Mouse (Mus musculus): Measurements from ENCODE around the gene Fcgrt. TPM values are rescaled to one million over a fixed set of nuclear protein-coding genes. Genes with fewer than 3 reads are reported as not detected.
A peak's percentile ranks its signal among the peaks of the same experiment; 100 is the strongest.

Gene Fcgrt
- total RNA-seq, 2 experiments from 2014 or later = 66.1 to 71.7 TPM

GRCm38 (mm10) chr7:45048923-45049657 lies 54.6 kb downstream of the Fcgrt start:
- intact Hi-C loops (cut with DNase I) = no loop called here
- no peak for DNase-seq (ENCODE audit: low spot score)

- DNase-seq (ENCODE audit: low spot score) = no peak
- intact Hi-C loops (cut with DNase I) = no loop called here
These were observed 55.4 kb downstream of the Fcgrt start for GRCm38 (mm10) chr7:45048001-45048890.

- DNase-seq (ENCODE audit: low spot score) = no peak
- intact Hi-C loops (cut with DNase I) = loop anchor here (2.0 kb wide), 1 partner anchor 21 kb away; no protein-coding TSS in a partner anchor
These were observed 56.2 kb downstream of the Fcgrt start for GRCm38 (mm10) chr7:45047491-45047890.

- intact Hi-C loops (cut with DNase I) = loop anchor here (2.0 kb wide), 1 partner anchor 20 kb away; no protein-coding TSS in a partner anchor
- DNase-seq (ENCODE audit: low spot score) = no peak
These were observed 56.7 kb downstream of the Fcgrt start for GRCm38 (mm10) chr7:45046853-45047350.

- DNase-seq (ENCODE audit: low spot score) = no peak
- intact Hi-C loops (cut with DNase I) = loop anchor here (2.0 kb wide), 1 partner anchor 19 kb away; no protein-coding TSS in a partner anchor
These were observed 57.9 kb downstream of the Fcgrt start for GRCm38 (mm10) chr7:45045741-45046140.

- no peak for DNase-seq (ENCODE audit: low spot score)
- intact Hi-C loops (cut with DNase I) = no loop called here
These were observed 60.3 kb downstream of the Fcgrt start for GRCm38 (mm10) chr7:45043307-45043706.

Small RNA genes lying within 50 kb of the gene (microRNA-seq; reads per million reads assigned to microRNA genes)
- 2,859 reads per million, percentile 88 among the genes with 10 or more reads in this experiment for gene Mir150
- gene Mir5121 = 14.7 reads per million, percentile 31 among the genes with 10 or more reads in this experiment

Other genes starting within 250 kb of the Fcgrt start
- gene Pnkp, start 246.7 kb downstream of the Fcgrt start, total RNA-seq (2021) = 10 to 100 TPM; 16.0 to 16.6 TPM
- gene Ptov1, start 234.1 kb downstream of the Fcgrt start, total RNA-seq (2021) = 100 to 1,000 TPM; 153 to 165 TPM
- 10 to 100 TPM; 66.7 to 73.9 TPM for gene Med25, start 211.1 kb downstream of the Fcgrt start, total RNA-seq (2021)
- gene Fuz, start 207.8 kb downstream of the Fcgrt start, total RNA-seq (2021) = 10 to 100 TPM; 12.9 to 15.0 TPM
- gene Ap2a1, start 174.4 kb downstream of the Fcgrt start, total RNA-seq (2021) = 10 to 100 TPM; 72.5 to 73.1 TPM
- not detected for gene Tsks, start 160.6 kb downstream of the Fcgrt start, total RNA-seq (2021)
- 1 to 10 TPM; 2.7 to 3.1 TPM for gene Cpt1c, start 129.0 kb downstream of the Fcgrt start, total RNA-seq (2021)
- 100 to 1,000 TPM; 105 to 111 TPM for gene Prmt1, start 117.3 kb downstream of the Fcgrt start, total RNA-seq (2021)
- gene Irf3, start 106.2 kb downstream of the Fcgrt start, total RNA-seq (2021) = 10 to 100 TPM; 28.3 to 30.9 TPM
- 10 to 100 TPM; 10.2 to 11.2 TPM for gene Bcl2l12, start 105.1 kb downstream of the Fcgrt start, total RNA-seq (2021)
- 10 to 100 TPM; 45.5 to 49.7 TPM for gene Scaf1, start 87.5 kb downstream of the Fcgrt start, total RNA-seq (2021)
- gene Rras, start 85.9 kb downstream of the Fcgrt start, total RNA-seq (2021) = 10 to 100 TPM; 48.9 to 56.6 TPM
- gene Prr12, start 51.0 kb downstream of the Fcgrt start, total RNA-seq (2021) = 10 to 100 TPM; 23.2 to 27.7 TPM
- gene Nosip, start 41.4 kb downstream of the Fcgrt start, total RNA-seq (2021) = 10 to 100 TPM; 25.7 to 27.8 TPM
- gene Prrg2, start 41.2 kb downstream of the Fcgrt start, total RNA-seq (2021) = 1 to 10 TPM; 6.8 to 7.1 TPM
- 10 to 100 TPM; 28.1 to 32.4 TPM for gene Rcn3, start 11.6 kb downstream of the Fcgrt start, total RNA-seq (2021)
- 100 to 1,000 TPM; 517 to 569 TPM for gene Rps11, start 20.6 kb upstream of the Fcgrt start, total RNA-seq (2021)
- gene Rpl13a, start 24.9 kb upstream of the Fcgrt start, total RNA-seq (2021) = 100 to 1,000 TPM; 613 to 620 TPM
- not detected for gene Gm45713, start 32.4 kb upstream of the Fcgrt start, total RNA-seq (2021)
- gene Flt3l, start 32.6 kb upstream of the Fcgrt start, total RNA-seq (2021) = 10 to 100 TPM in 1 of 2 experiments, 1 to 10 TPM in 1; 5.3 to 15.0 TPM
- 10 to 100 TPM; 29.7 to 30.9 TPM for gene Pih1d1, start 50.5 kb upstream of the Fcgrt start, total RNA-seq (2021)
- gene Aldh16a1, start 50.7 kb upstream of the Fcgrt start, total RNA-seq (2021) = 10 to 100 TPM; 23.5 to 37.6 TPM
- 10 to 100 TPM; 18.1 to 18.7 TPM for gene Slc17a7, start 60.1 kb upstream of the Fcgrt start, total RNA-seq (2021)
- not detected for gene Gfy, start 75.7 kb upstream of the Fcgrt start, total RNA-seq (2021)
- not detected for gene Pth2, start 77.1 kb upstream of the Fcgrt start, total RNA-seq (2021)
- gene Ccdc155, start 101.0 kb upstream of the Fcgrt start, total RNA-seq (2021) = not detected
- gene Dkkl1, start 108.3 kb upstream of the Fcgrt start, total RNA-seq (2021) = not detected
- gene Tead2, start 111.9 kb upstream of the Fcgrt start, total RNA-seq (2021) = 10 to 100 TPM in 1 of 2 experiments, 1 to 10 TPM in 1; 7.0 to 12.0 TPM
- 1 to 10 TPM; 2.9 to 3.2 TPM for gene Cd37, start 135.3 kb upstream of the Fcgrt start, total RNA-seq (2021)
- not detected for gene Slc6a16, start 137.2 kb upstream of the Fcgrt start, total RNA-seq (2021)
- gene Slc6a21, start 173.7 kb upstream of the Fcgrt start, total RNA-seq (2021) = not detected
- gene Trpm4, start 229.9 kb upstream of the Fcgrt start, total RNA-seq (2021) = 10 to 100 TPM; 23.5 to 25.0 TPM
- gene Hrc, start 231.4 kb upstream of the Fcgrt start, total RNA-seq (2021) = 100 to 1,000 TPM; 773 to 825 TPM

All from heart, postnatal 25 days (tissue).